Mouse (Mus musculus): ENCODE measurements around the gene Krt24. TPM values are rescaled to one million over a fixed set of nuclear protein-coding genes. Genes with fewer than 3 reads are reported as not detected.

Krt24 gene
- not detected in 2 replicates for polyA plus RNA-seq (2012; rRNA removed)

GRCm38 (mm10) chr11:99284833-99285312 lies at the start of gene Krt24:
TSS of gene Krt24 (minus strand) at chr11:99285262.

GRCm38 (mm10) chr11:99322851-99323250 lies 37.8 kb upstream of the Krt24 start, which contains the start of gene Krt25:
TSS of gene Krt25 (minus strand) at chr11:99322951.

DNA sequence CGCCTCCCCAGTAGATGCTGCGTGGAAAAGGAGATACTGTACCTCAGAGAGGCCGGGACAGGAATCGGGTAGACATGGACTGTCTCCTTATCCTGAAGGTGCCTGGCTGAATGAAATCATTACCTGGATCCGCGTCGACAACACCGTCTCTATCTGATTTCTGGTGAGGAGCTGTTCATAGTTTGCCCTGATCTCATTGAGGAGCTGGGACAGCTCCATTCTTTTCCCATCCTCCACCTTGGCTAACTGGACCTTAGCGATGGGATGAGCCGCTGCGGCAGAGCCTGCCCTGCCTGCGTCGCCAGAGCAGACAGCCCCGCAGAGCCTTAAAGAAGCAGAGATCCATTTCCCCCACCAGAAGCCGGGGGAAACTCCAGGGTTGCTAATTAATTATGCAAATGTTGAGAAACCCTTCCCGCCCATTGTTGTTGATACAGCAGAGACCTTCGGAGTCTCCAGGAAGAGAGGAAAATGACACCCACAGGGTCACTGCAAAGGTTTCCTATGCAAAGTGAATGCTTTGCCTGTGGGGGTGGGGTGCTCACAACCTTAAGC lies 41.2 kb downstream of the Krt24 start, which contains the start of gene Krt222:
TSS of gene Krt222 (minus strand) at position 266 of the 555 bp plus-strand sequence.

GRCm38 (mm10) chr11:99230261-99231048 lies 54.6 kb downstream of the Krt24 start, which contains the start of gene Smarce1:
TSS of gene Smarce1 (minus strand) at chr11:99231017.

Other genes starting within 250 kb of the Krt24 start
- gene Igfbp4, start 244.0 kb downstream of the Krt24 start, polyA plus RNA-seq (2012; rRNA removed), result 226 and 235 TPM in 2 replicates
- 114 and 144 TPM in 2 replicates for gene Tns4, start 196.0 kb downstream of the Krt24 start, polyA plus RNA-seq (2012; rRNA removed)
- gene Ccr7, start 130.2 kb downstream of the Krt24 start, polyA plus RNA-seq (2012; rRNA removed), result 3.1 and 4.5 TPM in 2 replicates
- 13.9 and 16.7 TPM in 2 replicates for gene Smarce1, start 54.2 kb downstream of the Krt24 start, polyA plus RNA-seq (2012; rRNA removed)
- 0.07 and 0.23 TPM in 2 replicates for gene Krt222, start 41.2 kb downstream of the Krt24 start, polyA plus RNA-seq (2012; rRNA removed)
- not detected in 2 replicates for gene Krt25, start 37.7 kb upstream of the Krt24 start, polyA plus RNA-seq (2012; rRNA removed)
- gene Krt26, start 52.7 kb upstream of the Krt24 start, polyA plus RNA-seq (2012; rRNA removed), result not detected in 2 replicates
- gene Krt27, start 65.8 kb upstream of the Krt24 start, polyA plus RNA-seq (2012; rRNA removed), result not detected in 2 replicates
- not detected in 2 replicates for gene Krt28, start 89.6 kb upstream of the Krt24 start, polyA plus RNA-seq (2012; rRNA removed)
- gene Krt10, start 104.1 kb upstream of the Krt24 start, polyA plus RNA-seq (2012; rRNA removed), result 0.33 and 0.76 TPM in 2 replicates
- 1.7 and 1.8 TPM in 2 replicates for gene Krt12, start 137.0 kb upstream of the Krt24 start, polyA plus RNA-seq (2012; rRNA removed)
- 244 and 256 TPM in 2 replicates for gene Krt20, start 152.9 kb upstream of the Krt24 start, polyA plus RNA-seq (2012; rRNA removed)
- gene Krt23, start 207.9 kb upstream of the Krt24 start, polyA plus RNA-seq (2012; rRNA removed), result 4.5 and 4.7 TPM in 2 replicates
- gene Krt39, start 236.1 kb upstream of the Krt24 start, polyA plus RNA-seq (2012; rRNA removed), result not detected in 2 replicates

Measured in colon, adult 2 months (tissue).